Mouse (Mus musculus) stomach, postnatal 0 days (tissue): ENCODE results near the gene Otulinl. TPM values are rescaled to one million over a fixed set of nuclear protein-coding genes. Genes with fewer than 3 reads are reported as not detected.

Experiments
- ATAC-seq: fragments of 200-750 bp; cut with Nextera tagmentation; 2 replicates; pipeline ENCODE4 v1.8.0; 2017; ENCODE audit not compliant: low FRiP score, low TSS enrichment
- DNase-seq: peaks from one replicate; pipeline ENCODE4 v3.0.0-alpha.2; 2016; ENCODE audit warnings: low spot score
- H3K27ac ChIP-seq: fragments of 300-500 bp; sonication (generic); replicated peaks from 2 replicates; pipeline ENCODE4 v1.5.1; 2014; ENCODE audit warnings: mild to moderate bottlenecking, control low read depth
- H3K27me3 ChIP-seq: fragments of 300-500 bp; sonication (generic); 2 replicates; pipeline ENCODE4 v1.6.1; 2014; ENCODE audit warnings: low read length; ENCODE audit not compliant: control insufficient read depth, insufficient read depth
- H3K36me3 ChIP-seq: fragments of 300-500 bp; sonication (generic); 2 replicates; pipeline ENCODE4 v1.6.1; 2014; ENCODE audit warnings: low read length, mixed read lengths; ENCODE audit not compliant: control insufficient read depth, insufficient read depth
- H3K4me1 ChIP-seq: fragments of 300-500 bp; sonication (generic); replicated peaks from 2 replicates; pipeline ENCODE4 v1.6.1; 2014; ENCODE audit warnings: antibody characterized with exemption; ENCODE audit not compliant: control insufficient read depth, insufficient read depth
- H3K4me2 ChIP-seq: fragments of 300-500 bp; sonication (generic); replicated peaks from 2 replicates; pipeline ENCODE4 v1.6.1; 2014; ENCODE audit warnings: low read depth, mild to moderate bottlenecking, control low read depth, moderate library complexity
- H3K4me3 ChIP-seq: fragments of 300-500 bp; sonication (generic); 2 replicates; pipeline ENCODE4 v1.5.1; 2014; ENCODE audit warnings: low read depth, low read length, control low read depth
- H3K9ac ChIP-seq: fragments of 300-500 bp; sonication (generic); 2 replicates; pipeline ENCODE4 v1.6.1; 2014; ENCODE audit warnings: mild to moderate bottlenecking, low read length, control low read depth, mixed read lengths
- H3K9me3 ChIP-seq: fragments of 300-500 bp; sonication (generic); 2 replicates; pipeline ENCODE4 v1.6.1; 2016; ENCODE audit warnings: low read length; ENCODE audit not compliant: control insufficient read depth
- CTCF ChIP-seq: IDR thresholded peaks from 2 replicates; pipeline ENCODE4 v1.5.1; 2016; ENCODE audit warnings: antibody characterized with exemption, low read depth, mild to moderate bottlenecking, moderate library complexity
- EP300 ChIP-seq: optimal IDR thresholded peaks from 2 replicates; pipeline ENCODE3; 2016; ENCODE audit warnings: antibody characterized with exemption
- whole genome bisulfite sequencing: fragments of 180-500 bp; shearing (Covaris S2); extraction: QIAGEN DNeasy Blood & Tissue Kit; methylation state at CpG from one replicate; pipeline ENCODE4 v1.1.7; 2014; 5-methylcytosine and 5-hydroxymethylcytosine counted together
- polyA plus RNA-seq: library from polyadenylated mRNA; unstranded; fragments of >200 nt; fragmentation: Nextera tagmentation; extraction: Ambion mirVana; gene quantifications from 2 replicates; pipeline ENCODE4 v1.2.1, GENCODE M21; 2015

Otulinl gene
- polyA plus RNA-seq, 1 experiment from 2014 or later, result 15.2 TPM

GRCm38 (mm10) chr15:27676211-27676610, 5.2 kb downstream of the Otulinl start:
- ATAC-seq, result no peak
- H3K4me1 ChIP-seq, result no peaks in the 10 kb centered on the region

DNA sequence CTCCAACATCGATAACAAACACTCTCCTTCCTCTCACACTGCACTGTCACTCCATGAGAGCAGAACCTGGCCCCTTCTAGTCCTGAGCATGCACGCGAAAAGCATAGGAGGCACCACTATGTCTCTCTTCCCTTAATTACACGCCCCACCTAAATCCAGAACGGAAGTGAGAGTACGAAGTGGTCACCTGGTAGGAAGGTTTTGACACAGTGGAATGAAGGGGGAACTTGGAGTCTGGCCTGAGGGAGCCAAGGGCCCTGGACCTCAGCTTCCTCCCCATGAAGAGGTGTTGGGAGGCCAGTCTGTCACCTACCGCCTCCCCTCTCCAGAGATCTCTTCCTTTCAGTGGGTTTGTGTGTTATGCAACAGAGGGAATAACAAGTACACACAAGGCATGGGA, 6.3 kb downstream of the Otulinl start:
- H3K4me1 ChIP-seq, result no peaks in the 10 kb centered on the region
- no peak overlapping the region for H3K4me2 ChIP-seq
- no peak for TF ChIP-seq CTCF
- TF ChIP-seq EP300, result no peak
- no peaks in the 10 kb centered on the region for H3K36me3 ChIP-seq
- 75% methylated on average over 7 of the region's 7 CpGs for WGBS
- H3K4me3 ChIP-seq, result no peak overlapping the region
- H3K9me3 ChIP-seq, result no peaks in the 10 kb centered on the region
- no peak for ATAC-seq
- H3K27ac ChIP-seq, result no peak overlapping the region
- no peaks in the 10 kb centered on the region for H3K27me3 ChIP-seq
- no peak for DNase-seq
- no peak overlapping the region for H3K9ac ChIP-seq

More at GRCm38 (mm10) chr15:27676211-27676610, 5.2 kb downstream of the Otulinl start:
- H3K4me2 ChIP-seq, result no peak overlapping the region
- no peaks in the 10 kb centered on the region for H3K36me3 ChIP-seq
- DNase-seq, result no peak
- WGBS, result 68% methylated on average over 9 of the region's 9 CpGs
- no peak overlapping the region for H3K4me3 ChIP-seq
- no peaks in the 10 kb centered on the region for H3K9me3 ChIP-seq
- no peaks in the 10 kb centered on the region for H3K27me3 ChIP-seq
- TF ChIP-seq CTCF, result no peak
- no peak for TF ChIP-seq EP300
- no peak overlapping the region for H3K9ac ChIP-seq
- H3K27ac ChIP-seq, result no peak overlapping the region

GRCm38 (mm10) chr15:27674041-27674440, 7.3 kb downstream of the Otulinl start:
- H3K9ac ChIP-seq, result no peak overlapping the region
- TF ChIP-seq EP300 (no peak), CTCF (no peak)
- H3K27ac ChIP-seq, result no peak overlapping the region
- no peaks in the 10 kb centered on the region for H3K36me3 ChIP-seq
- 52% methylated on average over 6 of the region's 6 CpGs for WGBS
- ATAC-seq (peak; percentile 55; the same call in 1 of the 2 replicates), DNase-seq (no peak)
- no peaks in the 10 kb centered on the region for H3K4me1 ChIP-seq
- no peak overlapping the region for H3K4me3 ChIP-seq
- no peak overlapping the region for H3K4me2 ChIP-seq
- H3K27me3 ChIP-seq, result no peaks in the 10 kb centered on the region
- no peaks in the 10 kb centered on the region for H3K9me3 ChIP-seq

DNA sequence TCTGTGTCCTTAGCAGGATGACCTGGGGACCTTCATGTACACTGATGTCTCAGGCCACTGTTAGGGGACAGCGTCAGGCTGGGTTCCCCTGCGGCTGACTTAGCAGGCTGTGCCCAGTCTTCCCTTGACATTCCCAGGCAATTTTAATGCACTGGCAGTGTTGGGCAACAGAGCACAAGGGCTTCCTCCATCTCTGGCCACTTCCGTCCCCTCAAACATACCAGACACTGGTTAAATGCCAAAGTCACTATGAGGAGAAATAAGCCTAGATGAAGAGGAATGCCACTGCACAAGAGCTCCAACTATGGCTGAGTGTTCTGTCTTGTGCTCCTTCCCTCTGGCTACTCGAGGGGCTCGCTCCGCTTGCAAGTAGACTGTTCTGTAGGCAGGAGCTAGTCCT, 8.2 kb downstream of the Otulinl start:
- ATAC-seq (no peak), DNase-seq (no peak)
- no peaks in the 10 kb centered on the region for H3K36me3 ChIP-seq
- WGBS, result 86% methylated on average over 6 of the region's 6 CpGs
- TF ChIP-seq CTCF, result no peak
- no peak for TF ChIP-seq EP300
- H3K27ac ChIP-seq, result no peak overlapping the region
- H3K27me3 ChIP-seq, result no peaks in the 10 kb centered on the region
- H3K9me3 ChIP-seq, result no peaks in the 10 kb centered on the region
- no peaks in the 10 kb centered on the region for H3K4me1 ChIP-seq
- no peak overlapping the region for H3K4me2 ChIP-seq
- H3K9ac ChIP-seq, result no peak overlapping the region
- H3K4me3 ChIP-seq, result no peak overlapping the region

DNA sequence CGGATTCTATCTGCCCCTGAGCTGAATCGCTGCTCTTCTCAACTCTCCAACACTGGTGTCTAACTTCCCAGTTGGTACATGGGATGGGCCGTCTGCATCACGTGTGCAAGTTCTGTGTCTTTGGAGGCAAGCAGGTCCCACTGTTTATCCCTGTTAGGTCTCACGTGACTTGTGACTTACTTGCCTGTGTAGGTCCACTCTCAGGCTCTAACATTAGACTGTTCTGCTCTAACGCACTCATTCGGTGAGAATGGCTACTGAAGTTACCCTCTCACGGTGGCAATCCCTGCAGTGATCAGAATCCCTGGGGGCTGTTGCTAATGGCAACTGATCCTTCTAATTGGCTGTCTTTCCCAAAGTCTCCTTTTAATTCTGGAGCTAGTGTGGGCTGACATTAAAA, 9.1 kb downstream of the Otulinl start:
- Histone ChIP-seq H3K36me3 (no peaks in the 10 kb centered on the region), H3K27ac (no peak overlapping the region), H3K4me2 (no peak overlapping the region), H3K27me3 (no peaks in the 10 kb centered on the region), H3K9ac (no peak overlapping the region), H3K9me3 (no peaks in the 10 kb centered on the region), H3K4me3 (no peak overlapping the region), H3K4me1 (no peaks in the 10 kb centered on the region)
- ATAC-seq (no peak), DNase-seq (no peak)
- no peak for TF ChIP-seq EP300
- no peak for TF ChIP-seq CTCF
- WGBS, result 78% methylated on average over 8 of the region's 8 CpGs

DNA sequence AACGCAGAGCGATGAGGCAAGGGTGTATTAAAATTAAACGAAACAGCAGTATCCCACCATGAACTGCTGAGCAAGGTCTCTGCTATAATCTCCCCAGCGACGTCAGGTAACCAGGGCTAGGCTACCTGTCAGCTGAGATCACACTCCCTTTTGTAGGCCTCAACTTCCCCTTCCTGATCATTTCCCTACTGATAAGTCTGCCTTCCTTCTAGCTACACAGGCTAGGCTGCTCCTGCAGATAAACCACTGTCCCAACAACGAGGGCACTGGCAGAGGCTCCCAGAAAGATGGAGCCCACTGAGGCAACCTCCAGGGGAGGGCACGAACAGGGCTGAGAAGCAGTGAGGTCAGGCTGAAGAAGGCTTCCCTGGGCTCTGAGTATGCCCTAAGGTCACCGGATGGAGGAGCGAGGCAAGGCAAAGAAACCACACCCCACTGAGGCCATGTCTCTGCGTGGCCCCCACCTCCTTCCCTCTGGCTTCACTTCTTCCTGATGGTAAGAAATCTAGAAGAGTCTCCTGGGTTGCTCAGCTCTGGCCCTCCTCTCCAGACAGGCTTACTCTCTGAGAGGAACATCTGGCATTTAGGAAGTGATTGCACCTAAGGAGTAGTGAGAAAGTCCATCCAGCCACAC, 9.7 kb downstream of the Otulinl start:
- Histone ChIP-seq H3K27ac (no peak overlapping the region), H3K4me2 (no peak overlapping the region), H3K9ac (no peak overlapping the region), H3K4me3 (no peak overlapping the region), H3K4me1 (no peaks in the 10 kb centered on the region), H3K36me3 (no peaks in the 10 kb centered on the region), H3K27me3 (no peaks in the 10 kb centered on the region), H3K9me3 (no peaks in the 10 kb centered on the region)
- TF ChIP-seq CTCF, result no peak
- no peak for TF ChIP-seq EP300
- DNase-seq (no peak), ATAC-seq (no peak)
- WGBS, result 83% methylated on average over 10 of the region's 10 CpGs
